Mouse (Mus musculus): ENCODE measurements around the gene Adamtsl5.

Adamtsl5 gene

DNA sequence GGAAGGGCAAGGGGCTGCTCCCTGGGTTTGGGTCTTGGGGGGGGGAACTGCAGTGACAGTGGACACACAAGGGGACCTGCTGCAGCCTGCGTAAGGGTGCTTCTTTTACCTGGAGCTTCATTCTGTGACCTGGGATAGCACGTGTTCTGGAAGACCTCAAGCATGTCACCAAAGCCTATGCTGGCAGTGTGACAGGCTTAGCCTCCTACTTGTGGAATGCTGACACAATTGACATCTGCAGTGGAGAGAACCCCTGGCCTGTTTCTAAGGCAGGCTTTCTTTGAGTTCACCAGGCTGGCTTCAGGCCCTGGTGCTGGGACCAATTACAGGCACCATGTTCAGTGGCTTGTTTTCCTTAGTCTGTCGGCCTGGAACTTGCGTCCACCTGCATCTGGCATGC is 53.9 kb downstream of the Adamtsl5 start:
- DNase-seq (ENCODE audit: low spot score), result no peak

DNA sequence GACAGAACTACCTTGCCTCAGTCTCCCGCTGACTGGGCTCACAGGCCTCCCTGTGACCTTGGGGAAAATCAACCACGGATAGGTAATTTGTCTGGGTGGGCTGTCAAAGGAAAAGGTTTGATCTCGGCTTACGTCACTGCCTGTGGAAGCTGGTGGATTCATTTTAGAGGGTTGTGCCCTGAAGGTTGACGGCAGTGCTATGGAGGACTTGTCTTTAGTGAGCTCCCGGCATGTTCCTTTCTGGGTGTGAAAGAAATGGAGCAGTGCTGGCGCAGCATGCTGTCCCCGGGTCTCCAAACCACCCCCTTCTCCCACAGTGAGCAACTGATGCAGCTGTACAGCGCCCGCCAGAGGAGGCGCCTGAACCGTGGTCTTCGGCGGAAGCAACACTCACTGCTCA is 54.9 kb downstream of the Adamtsl5 start:
- DNase-seq (ENCODE audit: low spot score), result no peak

DNA sequence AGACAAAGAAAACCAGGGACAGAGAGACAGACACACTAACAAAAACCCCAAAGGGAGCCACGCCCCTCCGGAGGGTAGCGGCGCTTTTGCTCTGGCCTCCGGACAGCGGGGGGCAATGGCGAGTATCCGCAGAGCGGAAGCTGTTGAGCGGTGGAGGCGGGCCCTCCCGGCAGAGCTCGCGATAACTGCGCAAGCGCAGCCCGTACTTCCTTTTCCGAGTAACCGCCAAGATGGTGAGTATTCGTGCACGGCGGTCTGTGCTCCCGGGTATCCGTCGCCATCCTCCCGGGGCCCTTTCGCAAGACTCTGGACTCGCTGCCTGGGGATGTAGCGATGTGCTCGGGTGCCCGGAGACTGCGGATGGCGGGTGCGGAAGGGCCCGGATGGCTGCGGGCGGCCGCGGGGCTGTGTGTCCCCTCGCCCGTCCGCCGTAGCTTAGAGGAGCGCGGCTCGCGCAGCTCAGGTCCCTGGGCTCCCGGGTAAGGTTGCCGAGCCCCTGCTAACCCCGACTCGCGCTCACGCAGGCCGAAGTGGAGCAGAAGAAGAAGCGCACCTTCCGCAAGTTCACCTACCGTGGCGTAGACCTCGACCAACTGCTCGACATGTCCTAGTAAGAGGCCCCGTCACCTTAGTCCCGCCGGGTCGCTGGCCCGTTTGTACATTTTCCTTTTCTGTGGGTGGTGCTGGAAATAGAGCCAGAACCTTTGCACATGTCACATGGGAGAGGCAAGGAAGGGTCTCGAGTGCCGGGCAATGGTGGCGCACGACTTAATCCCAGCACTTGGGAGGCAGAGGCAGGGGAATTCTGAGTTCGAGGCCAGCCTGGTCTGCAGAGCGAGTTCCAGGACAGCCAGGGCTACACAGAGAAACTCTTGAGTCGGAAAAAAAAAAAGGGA is 55.7 kb downstream of the Adamtsl5 start, which contains the start of gene Rps15:
Rps15 (plus strand) TSS at position 203 of the 896 bp plus-strand sequence.
- peak; percentile 62 for DNase-seq (ENCODE audit: low spot score)

All from layer of hippocampus, adult 9-10 months (tissue).